ENCODE assay signal across 9 mouse cellular contexts in genomic region chr11:106366316-106366715, GRCm38 (mm10). TPM values are rescaled to one million over a fixed set of nuclear protein-coding genes. Genes with fewer than 3 reads are reported as not detected.
DNase-seq lines count a peak whose midpoint lies in the region; ATAC-seq and TF ChIP-seq lines count a peak whose summit lies in the region.
"Had no signal": no experiment of that assay in that cellular context is flagged by ENCODE, and none has a peak within 500 bp of the region (broad histone marks: within the 10 kb centered on the region; RNA-seq: fewer than 3 reads in every experiment).

No protein-coding gene starts in this region.

- no peak overlapping the region for H3K9ac ChIP-seq in kidney, embryonic 14.5 days (ENCODE audit: low read depth, low read length)
- no peak overlapping the region for H3K9ac ChIP-seq in limb, embryonic 14.5 days (ENCODE audit: low read depth, low read length, severe bottlenecking)
- H3K9ac ChIP-seq: heart, embryonic 13.5 days had no signal

- peaks cover 13% of the 10 kb centered on the region for H3K4me1 ChIP-seq in kidney, embryonic 14.5 days (ENCODE audit: control insufficient read depth, insufficient read depth, low read length)
- H3K4me1 ChIP-seq in limb, embryonic 14.5 days (ENCODE audit: control insufficient read depth, insufficient read depth, low read length) = peaks cover 5% of the 10 kb centered on the region

- no peaks in the 10 kb centered on the region for H3K27me3 ChIP-seq in kidney, embryonic 14.5 days (ENCODE audit: control insufficient read depth, insufficient read depth, low read length)
- H3K27me3 ChIP-seq in limb, embryonic 14.5 days (ENCODE audit: control insufficient read depth, insufficient read depth, low read length) = no peaks in the 10 kb centered on the region
- H3K27me3 ChIP-seq: heart, embryonic 13.5 days had no signal

- no peaks in the 10 kb centered on the region for H3K9me3 ChIP-seq in kidney, embryonic 14.5 days (ENCODE audit: control insufficient read depth, low read length)
- no peaks in the 10 kb centered on the region for H3K9me3 ChIP-seq in limb, embryonic 14.5 days (ENCODE audit: control insufficient read depth, low read length)
- H3K9me3 ChIP-seq: heart, embryonic 13.5 days had no signal

- TF ChIP-seq POLR2A in limb, embryonic 14.5 days (IDR thresholded peaks at IDR 0.05; ENCODE audit: borderline replicate concordance, extremely low read depth, insufficient read depth, insufficient read length) = no peak

- H3K36me3 ChIP-seq in kidney, embryonic 14.5 days (ENCODE audit: control insufficient read depth, insufficient read depth, low read length) = no peaks in the 10 kb centered on the region
- no peaks in the 10 kb centered on the region for H3K36me3 ChIP-seq in limb, embryonic 14.5 days (ENCODE audit: control insufficient read depth, insufficient read depth, low read length)
- H3K36me3 ChIP-seq: heart, embryonic 13.5 days had no signal

- H3K4me3 ChIP-seq in kidney, embryonic 14.5 days (ENCODE audit: low read length) = no peak overlapping the region
- no peak overlapping the region for H3K4me3 ChIP-seq in limb, embryonic 14.5 days (replicated peaks; ENCODE audit: low read length)
- H3K4me3 ChIP-seq: heart, embryonic 13.5 days had no signal

- DNase-seq in 3134 (ENCODE audit: extremely low read depth, insufficient read length, low spot score) (peak; percentile 26), NIH3T3 (ENCODE audit: low read depth) (peak; percentile 82)
- peak; percentile 86 to 95 for DNase-seq in cerebellum, postnatal 14 days
- DNase-seq in gastrocnemius, adult 18-20 months (ENCODE audit: low spot score) = peak; percentile 92
- DNase-seq in limb, embryonic 14.5 days (ENCODE audit: low spot score) = peak; percentile 62
- peak; percentile 92 for DNase-seq in testis, postnatal 10 days (ENCODE audit: low spot score)

- H3K27ac ChIP-seq in kidney, embryonic 14.5 days (ENCODE audit: low read depth, low read length) = no peak overlapping the region
- no peak overlapping the region for H3K27ac ChIP-seq in limb, embryonic 14.5 days (replicated peaks; ENCODE audit: low read depth, low read length)
- H3K27ac ChIP-seq: heart, embryonic 13.5 days had no signal

- H3K4me2 ChIP-seq in kidney, embryonic 14.5 days (replicated peaks; ENCODE audit: low read depth, low read length) = no peak overlapping the region
- no peak overlapping the region for H3K4me2 ChIP-seq in limb, embryonic 14.5 days (replicated peaks; ENCODE audit: low read depth, low read length, severe bottlenecking)
- H3K4me2 ChIP-seq: heart, embryonic 13.5 days had no signal

- 8% methylated on average over 3 of the region's 3 CpGs for WGBS in kidney, embryonic 14.5 days
- 12% methylated on average over 3 of the region's 3 CpGs for WGBS in limb, embryonic 14.5 days

- peak; percentile 47; the same call in 1 of the 2 replicates for ATAC-seq in kidney, embryonic 14.5 days (ENCODE audit: low FRiP score, low TSS enrichment)
- ATAC-seq in limb, embryonic 14.5 days (ENCODE audit: low FRiP score, low read depth) = peak; percentile 63; the same call in 1 of the 2 replicates
- peak; percentile 73; the same call in 1 of the 2 replicates for ATAC-seq in neutrophil, adult 5-6 weeks (ENCODE audit: extremely low read depth, insufficient number of reproducible peaks, low FRiP score, poor library complexity, severe bottlenecking)

RNA-seq across cellular contexts. Expression of gene Prr29, which starts 1.0 kb away (rescaled TPM):
- 1 to 10 TPM; 4.8 to 5.7 TPM for total RNA-seq in gastrocnemius, adult 18-20 months (2021)
- polyA plus RNA-seq in kidney, embryonic 14.5 days (2014; fragmentation: Nextera tagmentation; extraction: Ambion mirVana) = 0.46 and 0.49 TPM in 2 replicates
- polyA plus RNA-seq in limb, embryonic 14.5 days (2012; rRNA removed) = 1.1 TPM in 2 replicates
- 0.59 TPM in 1 of 2 replicates, not detected in the other for polyA plus RNA-seq in limb, embryonic 14.5 days (2014; fragmentation: Nextera tagmentation; extraction: Ambion mirVana)
- not detected in 2 replicates for total RNA-seq in neutrophil, adult 5-6 weeks (2017)

RNA-seq across cellular contexts. Expression of gene Scn4a, which starts 13.2 kb away (rescaled TPM):
- total RNA-seq in gastrocnemius, adult 18-20 months (2021) = 100 to 1,000 TPM; 472 to 505 TPM
- 0.29 and 0.35 TPM in 2 replicates for polyA plus RNA-seq in kidney, embryonic 14.5 days (2014; fragmentation: Nextera tagmentation; extraction: Ambion mirVana)
- 2.0 and 2.5 TPM in 2 replicates for polyA plus RNA-seq in limb, embryonic 14.5 days (2012; rRNA removed)
- polyA plus RNA-seq in limb, embryonic 14.5 days (2014; fragmentation: Nextera tagmentation; extraction: Ambion mirVana) = 0.15 and 0.30 TPM in 2 replicates
- 5.9 and 8.0 TPM in 2 replicates for total RNA-seq in neutrophil, adult 5-6 weeks (2017)

RNA-seq across cellular contexts. Expression of gene Icam2, which starts 21.6 kb away (rescaled TPM):
- total RNA-seq in gastrocnemius, adult 18-20 months (2021) = 1 to 10 TPM; 3.3 to 7.8 TPM
- polyA plus RNA-seq in kidney, embryonic 14.5 days (2014; fragmentation: Nextera tagmentation; extraction: Ambion mirVana) = 65.4 and 76.2 TPM in 2 replicates
- polyA plus RNA-seq in limb, embryonic 14.5 days (2012; rRNA removed) = 32.8 and 34.5 TPM in 2 replicates
- polyA plus RNA-seq in limb, embryonic 14.5 days (2014; fragmentation: Nextera tagmentation; extraction: Ambion mirVana) = 42.9 and 46.4 TPM in 2 replicates
- total RNA-seq in neutrophil, adult 5-6 weeks (2017) = 114 and 128 TPM in 2 replicates

RNA-seq across cellular contexts. Expression of gene Cd79b, which starts 51.8 kb away (rescaled TPM):
- total RNA-seq in gastrocnemius, adult 18-20 months (2021) = under 1 TPM; 0.18 to 0.33 TPM
- polyA plus RNA-seq in kidney, embryonic 14.5 days (2014; fragmentation: Nextera tagmentation; extraction: Ambion mirVana) = 7.3 and 7.4 TPM in 2 replicates
- 2.6 and 2.7 TPM in 2 replicates for polyA plus RNA-seq in limb, embryonic 14.5 days (2012; rRNA removed)
- polyA plus RNA-seq in limb, embryonic 14.5 days (2014; fragmentation: Nextera tagmentation; extraction: Ambion mirVana) = 3.0 and 5.0 TPM in 2 replicates
- total RNA-seq in neutrophil, adult 5-6 weeks (2017) = 904 and 938 TPM in 2 replicates

Comparison
In these comparisons a context has a peak if more than half of its experiments do, and no peak if none do; other contexts are left out.
1. DNase-seq: peak in every context shown above with its lines; median percentile 92 in gastrocnemius, adult 18-20 months; 92 in testis, postnatal 10 days; 90 in cerebellum, postnatal 14 days; 82 in NIH3T3; 62 in limb, embryonic 14.5 days; 26 in 3134.
2. RNA of gene Scn4a, which starts 13.2 kb away (total RNA-seq): 472 to 505 TPM in gastrocnemius, adult 18-20 months; 5.9 to 8.0 TPM in neutrophil, adult 5-6 weeks; every median in the first group is over 10 times any median in the second.
3. RNA of gene Icam2, which starts 21.6 kb away (total RNA-seq): 114 to 128 TPM in neutrophil, adult 5-6 weeks; 3.3 to 7.8 TPM in gastrocnemius, adult 18-20 months; every median in the first group is over 10 times any median in the second.
4. Peak in every context shown above with its lines, with median percentiles within 50 percentile points of each other: ATAC-seq.